Mouse (Mus musculus): ENCODE data around the gene Gnaq. TPM values are rescaled to one million over a fixed set of nuclear protein-coding genes. Genes with fewer than 3 reads are reported as not detected.

Gene Gnaq
- total RNA-seq (2015) (22.2 and 23.8 TPM in 2 replicates), total RNA-seq (2017) (14.3 and 20.4 TPM in 2 replicates)

DNA sequence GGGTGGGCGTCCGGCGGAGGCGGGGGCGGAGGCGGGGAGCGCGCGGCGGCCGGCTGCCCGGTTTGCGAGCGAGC lies at the start of gene Gnaq:
Gene Gnaq (plus strand): TSS at position 41 of the 74 bp plus-strand sequence.
- ATAC-seq (replicated peaks; ENCODE audit: poor library complexity) = no peak

DNA sequence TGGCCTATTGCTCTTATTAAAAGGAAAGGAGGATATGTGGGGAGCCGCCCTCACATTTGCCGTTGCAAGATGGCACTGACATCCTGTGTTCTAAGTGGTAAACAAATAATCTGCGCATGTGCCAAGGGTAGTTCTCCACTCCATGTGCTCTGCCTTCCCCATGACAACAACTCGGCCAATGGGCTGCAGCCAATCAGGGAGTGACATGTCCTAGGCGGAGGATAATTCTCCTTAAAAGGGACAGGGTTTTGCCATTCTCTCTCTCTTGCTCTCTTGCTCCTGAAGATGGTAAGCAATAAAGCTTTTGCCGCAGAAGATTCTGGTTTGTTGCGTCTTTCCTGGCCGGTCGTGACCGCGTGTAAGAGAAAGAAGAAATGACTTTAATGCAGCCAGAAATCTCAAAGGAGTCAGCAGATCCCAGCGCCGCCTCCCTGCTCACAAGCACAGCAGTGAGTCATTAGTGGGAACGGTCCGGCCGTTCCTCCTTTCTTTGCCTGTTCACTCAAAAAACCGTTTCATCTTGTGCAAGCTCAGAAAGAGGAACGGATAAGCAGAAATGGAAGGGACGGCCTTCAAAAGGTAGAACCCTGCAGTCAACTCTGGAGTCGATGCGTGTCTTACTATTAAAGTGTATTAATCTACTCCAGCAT lies 48.5 kb upstream of the Gnaq start:
- peak; percentile 97 for ATAC-seq (replicated peaks; ENCODE audit: poor library complexity)

DNA sequence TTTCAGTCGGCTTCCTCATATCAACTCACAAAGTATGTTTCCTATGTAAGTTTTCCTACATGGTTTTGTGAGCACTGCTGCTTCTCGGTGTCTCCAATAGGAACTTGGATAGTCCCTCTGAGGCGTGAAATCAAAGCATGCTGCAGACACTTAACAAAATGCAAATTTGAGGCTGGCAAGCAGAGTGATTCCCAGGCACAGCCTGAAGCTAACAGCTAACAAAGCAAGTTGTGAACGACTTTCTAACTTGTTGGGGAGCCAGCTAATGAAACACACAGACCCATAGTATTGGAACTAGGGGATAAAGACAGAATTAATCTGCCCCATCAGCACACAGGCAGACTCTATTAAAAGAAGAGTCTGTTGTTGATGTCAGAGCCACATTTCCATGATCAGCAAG lies 47.4 kb upstream of the Gnaq start:
- no peak for ATAC-seq (replicated peaks; ENCODE audit: poor library complexity)

DNA sequence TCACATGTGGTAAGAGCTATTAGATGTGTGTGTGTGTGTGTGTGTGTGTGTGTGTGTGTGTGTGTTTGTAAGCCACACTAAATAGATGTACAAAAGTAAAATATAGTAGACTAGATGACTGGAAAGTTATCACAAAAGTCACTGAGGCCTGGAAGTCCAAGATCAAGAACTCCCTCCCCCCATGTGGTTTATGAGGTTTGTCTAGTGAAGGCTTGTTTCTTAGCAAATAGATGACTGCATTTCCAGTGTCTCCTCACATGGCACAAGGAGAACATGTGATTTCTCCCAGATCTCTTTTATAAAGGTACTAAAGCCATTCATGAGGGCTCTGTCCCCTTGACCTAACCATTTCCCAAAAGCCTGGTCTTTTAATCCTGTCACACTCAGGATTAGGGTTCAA lies 46.5 kb upstream of the Gnaq start:
- ATAC-seq (replicated peaks; ENCODE audit: poor library complexity) = peak; percentile 55

DNA sequence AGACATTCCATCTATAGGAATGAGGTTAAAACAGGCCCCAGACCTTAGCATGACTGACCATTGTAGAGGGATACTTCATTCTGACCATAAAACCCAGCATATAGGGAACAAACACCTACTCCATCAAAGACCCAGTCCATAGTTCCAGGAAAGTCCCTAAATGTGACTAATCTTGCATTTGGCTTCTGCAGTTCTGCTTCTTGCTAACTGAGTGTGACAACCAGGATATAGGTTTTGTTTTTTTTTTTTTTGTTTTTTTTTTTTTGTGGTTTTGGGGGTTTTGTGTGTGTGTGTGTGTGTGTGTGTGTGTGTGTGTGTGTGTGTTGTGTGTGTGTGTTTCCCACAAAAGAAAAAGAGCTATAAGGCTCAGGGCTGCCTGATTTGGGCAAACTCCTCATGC lies 46.0 kb upstream of the Gnaq start:
- 0 out of 2 replicates have a peak, but pooled peaks have one; percentile 17 for ATAC-seq (replicated peaks; ENCODE audit: poor library complexity)

DNA sequence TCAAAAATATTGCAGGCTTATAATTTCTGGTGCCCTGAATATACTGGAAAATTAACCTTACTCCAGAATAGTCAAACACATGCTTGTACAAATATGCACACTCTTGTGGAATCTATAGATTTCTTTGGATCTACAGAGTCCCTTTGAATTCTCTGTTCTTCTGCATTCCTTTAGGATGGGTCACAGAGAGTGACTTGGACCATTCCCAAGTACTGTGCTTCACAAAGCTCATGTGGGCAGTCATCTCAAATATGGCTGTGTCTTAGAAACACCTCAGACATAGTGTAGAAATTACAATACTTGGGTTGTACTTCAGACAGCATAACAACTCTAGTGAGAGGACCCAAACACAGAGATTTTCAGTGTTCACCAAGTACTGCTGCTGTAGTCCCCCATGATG lies 45.2 kb upstream of the Gnaq start:
- ATAC-seq (replicated peaks; ENCODE audit: poor library complexity) = no peak

DNA sequence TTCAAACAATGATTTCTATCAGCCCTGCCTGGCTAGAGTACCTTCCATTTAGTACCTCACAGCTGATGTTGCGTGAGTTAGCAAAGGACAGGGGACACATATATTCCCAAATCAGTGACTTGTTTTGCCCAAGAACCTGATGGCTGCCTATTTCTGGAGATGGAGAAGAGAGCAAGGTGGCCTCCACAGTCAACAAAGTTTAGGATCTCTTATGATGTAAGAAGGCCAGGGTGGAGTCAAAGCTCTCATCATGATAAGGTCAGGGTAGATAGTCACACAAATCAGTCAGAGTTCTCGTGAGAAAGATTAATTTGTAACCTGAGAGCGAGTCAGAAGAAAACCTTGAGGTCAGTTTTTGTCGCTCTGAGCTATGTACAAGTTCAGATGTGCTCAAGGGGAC lies 39.0 kb upstream of the Gnaq start:
- no peak for ATAC-seq (replicated peaks; ENCODE audit: poor library complexity)

DNA sequence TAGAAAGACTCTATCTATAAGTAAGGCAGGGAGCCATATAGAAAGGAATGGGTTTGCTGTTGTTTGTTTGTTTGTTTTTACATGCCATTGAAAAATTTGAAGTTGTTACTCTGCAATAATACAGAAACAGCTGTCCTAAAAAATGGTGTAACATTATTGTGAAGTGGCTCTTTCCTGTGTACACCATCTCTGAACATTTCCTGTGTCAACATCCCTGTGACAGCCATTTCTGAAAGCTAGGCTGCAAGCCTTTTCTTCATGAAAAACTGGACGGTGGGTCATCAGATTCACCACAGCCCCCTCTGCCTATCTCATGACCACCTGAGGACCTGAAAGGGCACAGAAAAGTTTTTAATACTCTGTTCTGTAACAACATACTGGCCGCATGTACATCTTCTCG lies 22.7 kb upstream of the Gnaq start:
- peak; percentile 70 for ATAC-seq (replicated peaks; ENCODE audit: poor library complexity)

DNA sequence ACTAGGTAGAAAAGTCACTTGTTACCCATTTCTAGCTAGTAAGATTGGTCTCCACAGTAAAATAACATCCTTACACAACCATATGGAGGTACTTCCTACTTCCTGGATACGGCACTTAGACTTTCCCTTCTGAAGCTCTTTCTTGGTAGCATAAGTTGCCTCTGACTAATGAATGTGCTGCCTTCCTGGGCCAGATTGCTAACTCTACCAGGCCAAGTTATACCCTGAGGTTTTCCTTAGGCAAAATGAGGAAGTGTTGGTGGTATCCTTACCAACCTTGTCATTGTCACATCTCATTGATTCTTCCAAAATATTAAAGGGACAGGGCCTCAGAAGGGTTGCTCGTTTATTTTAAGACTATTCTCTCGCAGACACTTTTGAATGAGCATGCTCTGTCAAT lies 22.0 kb upstream of the Gnaq start:
- peak; percentile 86 for ATAC-seq (replicated peaks; ENCODE audit: poor library complexity)

DNA sequence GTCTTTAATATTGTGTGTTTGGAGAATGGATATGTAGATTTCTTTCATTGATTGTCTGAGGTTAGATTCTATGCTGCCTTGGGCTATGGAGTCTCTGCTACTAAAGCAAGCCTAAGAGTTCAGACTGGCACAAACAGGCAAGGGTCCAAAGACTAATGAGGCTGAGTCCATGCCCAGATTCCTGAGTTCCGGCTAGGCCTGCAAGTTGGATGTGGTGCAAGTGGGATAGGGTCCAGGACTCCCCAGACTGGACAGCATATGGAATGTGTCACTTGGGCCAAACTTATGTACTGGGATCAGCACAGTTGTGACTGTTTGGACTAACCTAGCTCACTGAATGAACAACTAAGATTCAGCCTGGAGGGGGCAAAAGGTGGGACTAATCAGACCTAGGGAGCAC lies 19.3 kb upstream of the Gnaq start:
- ATAC-seq (replicated peaks; ENCODE audit: poor library complexity) = no peak

DNA sequence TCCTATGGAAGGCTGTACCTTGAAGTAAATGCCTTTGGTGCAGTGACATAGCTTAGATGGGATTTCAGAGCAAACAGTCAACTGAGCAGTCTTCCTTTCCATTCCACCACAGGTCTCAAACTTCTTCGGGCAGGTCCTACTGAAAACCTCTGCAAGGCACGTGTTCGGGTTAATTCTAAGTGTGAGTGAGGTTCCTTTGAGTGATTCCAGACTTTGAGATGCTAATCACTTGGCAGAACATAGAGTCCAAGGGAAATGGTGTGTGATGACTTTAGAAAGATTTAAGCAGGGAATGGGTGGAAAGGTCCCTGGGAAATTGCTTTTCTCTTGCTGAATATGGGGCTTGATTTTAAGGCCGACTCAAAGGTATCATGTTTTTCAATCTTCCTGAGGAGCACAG lies 14.2 kb upstream of the Gnaq start:
- no peak for ATAC-seq (replicated peaks; ENCODE audit: poor library complexity)

DNA sequence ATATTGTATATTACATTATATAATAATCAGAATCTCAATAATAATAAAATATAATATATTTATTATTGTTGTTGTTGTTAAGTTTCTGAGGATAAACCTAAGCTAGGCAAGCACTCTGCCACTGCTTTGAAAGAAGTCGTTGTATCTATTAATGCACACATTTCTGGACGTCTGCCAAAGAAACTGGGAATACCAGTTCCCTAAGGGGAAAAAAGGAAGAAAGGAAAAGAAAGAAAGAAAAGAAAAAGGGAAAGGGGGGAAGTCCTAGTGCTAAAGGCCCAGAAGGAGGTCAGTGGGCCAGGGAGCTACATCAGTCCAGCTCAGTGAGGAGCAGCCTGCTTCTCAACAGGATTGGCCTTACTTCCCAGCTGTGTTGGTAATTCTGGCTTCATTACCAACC lies 11.3 kb upstream of the Gnaq start:
- no peak for ATAC-seq (replicated peaks; ENCODE audit: poor library complexity)

DNA sequence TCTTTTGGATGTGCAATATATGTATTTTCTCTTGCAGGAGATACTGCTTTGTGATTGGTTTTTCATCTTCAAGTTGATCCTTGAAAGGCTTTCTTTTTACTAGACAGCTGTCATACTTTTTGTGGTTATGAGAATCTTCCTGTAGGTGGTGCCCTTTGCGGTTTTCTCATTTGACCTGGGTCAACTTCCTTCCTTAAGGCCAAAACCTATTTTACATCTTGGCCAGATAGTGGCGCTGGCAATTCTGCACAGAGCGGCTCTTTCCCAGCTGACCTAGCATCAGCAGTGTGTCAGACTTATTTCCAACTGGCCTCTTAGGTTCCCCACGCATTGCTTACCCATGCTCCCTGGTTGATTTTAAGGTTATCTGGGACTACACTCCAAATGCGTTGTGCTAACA lies 3.9 kb upstream of the Gnaq start:
- ATAC-seq (replicated peaks; ENCODE audit: poor library complexity) = peak; percentile 44

DNA sequence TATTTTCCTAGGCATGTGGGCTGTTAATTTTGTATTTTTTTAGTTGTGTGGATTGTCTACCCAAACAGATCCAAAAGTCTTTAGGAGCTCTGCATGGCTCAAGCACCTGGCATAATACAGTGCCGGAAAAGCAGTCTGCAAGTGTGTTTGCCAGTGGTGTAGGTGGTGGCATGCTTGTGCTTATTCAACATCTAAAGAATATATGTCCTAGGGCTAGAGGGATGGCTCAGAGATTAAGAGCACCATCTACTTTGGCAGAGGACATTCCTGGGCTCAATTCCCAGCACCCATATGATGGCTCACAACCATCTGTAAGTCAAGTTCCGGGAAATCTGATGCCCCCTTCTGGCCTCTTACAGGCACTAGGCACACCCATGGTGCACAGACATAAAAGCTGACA lies 3.5 kb upstream of the Gnaq start:
- ATAC-seq (replicated peaks; ENCODE audit: poor library complexity) = no peak

DNA sequence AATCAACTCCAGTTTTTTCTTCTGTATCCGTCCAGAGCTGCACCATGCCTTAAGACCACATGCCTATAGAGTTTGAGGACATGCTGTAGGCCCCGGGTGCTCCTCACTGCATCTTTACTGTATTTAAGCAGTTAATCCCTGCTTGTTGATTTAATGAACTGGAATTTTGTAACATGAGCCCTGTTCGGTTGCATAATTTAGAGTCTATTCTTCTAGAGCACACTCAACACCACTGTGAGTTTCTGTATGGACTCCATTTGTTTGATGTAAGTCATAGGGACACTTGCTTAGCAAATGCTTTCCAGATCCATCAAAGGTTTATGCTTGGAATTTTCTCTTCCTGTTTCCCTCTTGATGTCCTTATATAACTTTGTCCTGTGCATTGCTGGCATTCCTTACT lies 2.2 kb upstream of the Gnaq start:
- no peak for ATAC-seq (replicated peaks; ENCODE audit: poor library complexity)

DNA sequence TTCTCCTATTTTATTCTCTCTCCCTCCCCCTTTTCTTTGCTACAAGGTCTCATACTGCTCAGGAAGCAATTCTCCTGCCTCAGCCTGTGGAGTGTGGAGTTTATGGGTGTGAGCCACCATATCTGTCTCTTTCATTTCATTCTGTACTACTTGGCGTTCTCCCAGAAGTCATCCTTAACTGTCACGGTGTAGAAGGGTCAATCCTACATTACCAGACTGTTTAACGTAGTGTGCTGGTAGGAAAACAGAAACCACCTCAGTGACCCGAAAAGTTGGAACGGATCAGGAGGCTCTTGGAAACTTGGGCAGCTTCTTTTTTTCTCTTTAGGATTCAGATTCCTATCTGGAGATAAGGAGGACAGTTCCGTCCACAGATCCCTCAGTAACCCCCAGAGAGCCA lies 800 bp upstream of the Gnaq start:
- no peak for ATAC-seq (replicated peaks; ENCODE audit: poor library complexity)

DNA sequence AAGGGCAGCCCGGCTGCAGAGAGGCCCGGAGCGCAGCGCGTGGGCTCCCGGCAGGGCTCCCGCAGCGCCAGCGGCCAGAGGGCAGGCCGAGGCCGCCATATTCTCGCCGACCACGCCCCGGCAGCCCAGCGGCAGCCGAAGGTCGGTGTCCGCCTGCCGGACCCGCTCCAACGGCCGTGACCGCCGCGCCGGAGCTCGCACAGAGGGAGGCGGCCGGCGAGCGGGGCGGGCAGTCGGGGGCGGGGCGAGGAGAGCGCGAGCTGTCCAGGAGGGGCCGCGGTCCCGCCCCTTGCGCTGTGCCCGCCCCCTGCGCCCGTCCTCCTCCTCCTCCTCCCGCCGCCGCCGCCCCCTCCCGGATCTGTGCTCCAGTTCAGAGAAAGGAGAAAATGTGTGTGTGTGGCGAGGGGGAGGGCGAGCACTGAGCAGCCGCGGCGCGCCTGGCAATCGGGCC lies 266 bp upstream of the Gnaq start:
- ATAC-seq (replicated peaks; ENCODE audit: poor library complexity) = peak; percentile 72

DNA sequence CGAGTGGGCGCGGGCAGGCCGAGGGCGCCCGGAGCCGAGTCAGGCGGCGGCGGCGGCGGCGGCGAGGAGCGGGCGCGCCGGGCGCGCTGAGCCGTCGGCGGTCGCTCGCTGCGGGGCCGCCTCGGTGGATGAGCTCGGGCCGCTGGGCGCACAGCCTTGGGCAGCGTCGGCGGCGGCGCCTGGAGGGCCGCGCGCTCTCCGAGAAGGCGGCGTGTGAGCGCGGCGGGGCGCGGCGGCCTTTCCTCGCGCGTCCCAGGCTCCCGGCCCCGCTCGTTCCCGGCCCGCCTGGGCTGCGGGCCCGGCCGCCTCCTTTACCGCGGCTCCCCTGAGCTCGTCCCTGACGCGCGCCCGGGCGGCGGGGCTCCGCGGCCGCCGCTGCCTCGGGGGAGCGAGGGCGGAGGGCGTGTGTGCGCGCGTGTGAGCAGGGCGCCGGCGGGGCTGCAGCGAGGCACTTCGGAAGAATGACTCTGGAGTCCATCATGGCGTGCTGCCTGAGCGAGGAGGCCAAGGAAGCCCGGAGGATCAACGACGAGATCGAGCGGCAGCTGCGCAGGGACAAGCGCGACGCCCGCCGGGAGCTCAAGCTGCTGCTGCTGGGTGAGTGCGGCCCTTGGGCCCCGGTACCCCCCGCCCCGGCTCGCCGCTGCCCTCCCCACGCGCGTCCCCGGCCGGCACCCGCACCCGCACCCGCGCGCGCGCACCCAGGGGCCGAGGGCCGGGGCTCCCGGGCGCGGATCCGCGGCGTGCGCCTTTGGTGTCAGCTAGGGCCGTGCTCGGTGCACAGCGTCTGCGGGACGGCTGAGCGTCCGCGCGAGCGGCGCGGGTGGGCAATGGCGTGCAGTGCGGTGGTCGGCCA lies 462 bp downstream of the Gnaq start:
- peak; percentile 12 for ATAC-seq (replicated peaks; ENCODE audit: poor library complexity)

DNA sequence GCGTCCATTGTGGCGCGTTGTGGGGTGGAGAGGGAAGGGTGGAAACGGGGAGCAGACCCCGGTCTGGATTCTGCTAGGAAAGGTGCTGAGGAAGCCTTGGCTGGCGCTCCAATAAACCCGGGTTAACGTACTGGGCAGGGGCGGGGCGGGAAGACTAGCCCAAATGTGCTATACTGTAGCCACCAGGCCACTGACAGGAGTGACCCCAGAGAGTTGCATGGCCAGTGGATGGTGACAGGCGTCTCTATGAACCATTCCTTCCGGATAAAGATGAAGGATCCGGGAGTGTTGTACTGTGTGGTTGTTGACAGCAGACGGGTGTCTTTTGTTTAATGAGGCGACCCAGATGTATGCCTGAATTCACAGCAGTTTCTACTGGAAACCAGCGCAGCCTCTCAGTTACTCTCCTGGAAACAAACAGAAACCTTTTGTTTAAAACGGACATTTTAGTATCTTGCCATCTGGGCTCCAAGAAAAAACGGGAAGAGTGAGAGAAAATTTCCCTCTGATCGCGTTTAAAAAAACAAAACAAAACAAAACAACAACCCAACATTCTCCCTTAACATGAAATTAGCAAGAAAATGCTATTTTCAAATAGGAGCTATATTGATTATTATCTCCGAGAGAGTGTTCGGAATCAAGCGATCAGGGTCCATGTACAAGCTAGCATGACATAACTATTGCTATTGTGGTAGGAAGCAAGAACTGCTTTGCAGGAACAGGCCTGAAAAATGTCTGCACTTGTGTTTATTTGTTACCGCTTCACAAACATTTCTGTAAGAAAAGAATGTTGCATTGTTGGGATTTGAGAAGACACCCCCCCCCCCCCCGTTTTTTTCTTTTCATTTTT lies 1.3 kb downstream of the Gnaq start:
- no peak; the same call in 1 of the 2 replicates for ATAC-seq (replicated peaks; ENCODE audit: poor library complexity)

DNA sequence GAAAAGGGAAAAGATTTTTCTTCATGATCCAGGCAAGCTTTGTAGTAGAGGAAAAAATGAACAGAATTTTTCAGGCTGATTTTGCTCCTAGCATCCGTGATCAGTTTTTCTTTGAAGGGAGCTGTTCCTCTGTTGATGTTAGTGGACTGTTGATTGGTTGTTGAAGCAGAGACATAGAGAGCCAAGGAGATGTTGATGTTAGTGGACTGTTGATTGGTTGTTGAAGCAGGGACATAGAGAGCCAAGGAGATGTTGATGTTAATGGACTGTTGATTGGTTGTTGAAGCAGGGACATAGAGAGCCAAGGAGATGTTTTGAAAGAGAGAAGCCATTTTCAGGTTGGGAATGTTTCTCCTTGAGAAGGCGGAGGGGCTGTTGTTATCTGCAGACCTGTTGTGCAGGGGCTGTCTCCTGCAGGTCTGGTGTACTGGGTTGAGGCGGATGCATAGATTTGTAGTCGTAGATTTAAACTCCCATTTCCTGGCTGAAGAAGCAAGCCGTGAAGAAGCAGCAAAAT lies 5.5 kb downstream of the Gnaq start:
- ATAC-seq (replicated peaks; ENCODE audit: poor library complexity) = no peak

DNA sequence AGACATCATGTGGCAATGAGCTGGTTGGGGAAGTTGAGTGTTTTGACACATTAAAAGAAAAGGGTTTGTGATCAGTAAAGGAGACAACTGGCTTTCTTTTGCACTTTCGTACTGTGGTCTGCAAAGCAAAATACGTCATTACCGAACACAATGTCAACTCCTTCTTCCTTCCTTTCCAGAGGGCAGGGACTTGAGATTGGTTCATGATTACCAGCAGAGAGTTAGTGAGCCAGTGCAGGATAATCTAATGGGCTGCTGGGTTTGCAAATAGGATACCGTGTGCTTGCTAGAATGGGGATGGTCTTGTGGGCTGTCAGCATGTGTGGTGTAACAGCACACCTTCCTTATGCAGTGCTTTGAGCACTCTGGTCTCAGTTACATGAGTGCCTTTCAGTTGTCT lies 8.1 kb downstream of the Gnaq start:
- ATAC-seq (replicated peaks; ENCODE audit: poor library complexity) = peak; percentile 68

DNA sequence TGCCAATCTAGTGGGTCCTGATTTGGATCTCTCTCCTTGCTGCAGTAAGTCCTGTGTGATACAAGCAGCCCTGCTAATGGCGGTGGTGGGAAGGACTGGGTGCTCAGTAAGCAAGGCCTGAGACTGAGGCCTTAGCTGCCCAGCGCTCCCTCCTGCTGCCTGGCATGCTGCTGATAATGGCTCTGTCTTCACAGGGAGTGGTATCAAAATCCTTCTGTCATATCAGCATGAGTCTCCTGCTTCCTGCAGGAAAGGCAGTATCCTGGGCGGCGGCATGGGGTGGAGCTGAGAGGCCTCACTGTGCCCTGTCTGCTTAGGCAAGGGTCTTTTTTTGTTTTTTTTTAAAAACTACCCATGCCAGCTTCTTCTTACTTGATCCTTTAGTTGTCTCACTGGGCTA lies 9.2 kb downstream of the Gnaq start:
- ATAC-seq (replicated peaks; ENCODE audit: poor library complexity) = peak; percentile 72

Measured in megakaryocyte progenitor cell, adult 5-6 weeks (primary cell).